Comparison of ENCODE assay signal across 8 mouse cellular contexts in genomic region chr1:63445149-63445609, GRCm38 (mm10). TPM values are rescaled to one million over a fixed set of nuclear protein-coding genes. Genes with fewer than 3 reads are reported as not detected.
A peak's percentile ranks its signal among the peaks of the same experiment; 100 is the strongest.
DNase-seq lines count a peak whose midpoint lies in the region; ATAC-seq and TF ChIP-seq lines count a peak whose summit lies in the region.

No protein-coding gene starts in this region.

- no peak for TF ChIP-seq CTCF in layer of hippocampus, adult 2 months (conservative IDR thresholded peaks at IDR 0.05)

- no peaks in the 10 kb centered on the region for H3K9me3 ChIP-seq in embryonic facial prominence, embryonic 15.5 days (replicated peaks)
- H3K9me3 ChIP-seq in midbrain, embryonic 16.5 days (replicated peaks; ENCODE audit: control insufficient read depth, low read length, poor library complexity, severe bottlenecking), result no peaks in the 10 kb centered on the region

- H3K27me3 ChIP-seq in embryonic facial prominence, embryonic 15.5 days, result peaks cover 17% of the 10 kb centered on the region
- no peaks in the 10 kb centered on the region for H3K27me3 ChIP-seq in midbrain, embryonic 16.5 days (ENCODE audit: control insufficient read depth, insufficient read depth, low read depth, low read length)

- ATAC-seq in embryonic facial prominence, embryonic 15.5 days (ENCODE audit: insufficient number of reproducible peaks, low FRiP score, low TSS enrichment, low read depth), result no peak
- ATAC-seq in midbrain, embryonic 16.5 days, result peak; percentile 44

- peaks cover 9% of the 10 kb centered on the region; the same call in 1 of the 2 replicates for H3K4me1 ChIP-seq in embryonic facial prominence, embryonic 15.5 days
- peaks cover 14% of the 10 kb centered on the region for H3K4me1 ChIP-seq in midbrain, embryonic 16.5 days (ENCODE audit: control insufficient read depth, insufficient read depth, low read length)

- peak; percentile 44 to 61 for DNase-seq in layer of hippocampus, adult 18-20 months (ENCODE audit: low spot score in 2 of 2)
- DNase-seq in layer of hippocampus, adult 9-10 months (ENCODE audit: low spot score), result no peak
- peak; percentile 18 to 48 for DNase-seq in layer of hippocampus, adult 2 months (ENCODE audit: low spot score in 2 of 2)
- no peak for DNase-seq in thymus, postnatal 36 days
- no peak for DNase-seq in urinary bladder, postnatal 4 days (ENCODE audit: low spot score in 2 of 2)
- DNase-seq in kidney, postnatal 25 days, result no peak

- H3K9ac ChIP-seq in embryonic facial prominence, embryonic 15.5 days, result no peak overlapping the region
- peak overlapping the region; percentile 92 for H3K9ac ChIP-seq in midbrain, embryonic 16.5 days (ENCODE audit: low read depth, low read length)

- no peak overlapping the region for H3K27ac ChIP-seq in embryonic facial prominence, embryonic 15.5 days (replicated peaks)
- H3K27ac ChIP-seq in layer of hippocampus, adult 2 months, result peak overlapping the region; percentile 93
- peak overlapping the region; percentile 82 for H3K27ac ChIP-seq in midbrain, embryonic 16.5 days (ENCODE audit: low read length)

- H3K4me2 ChIP-seq in embryonic facial prominence, embryonic 15.5 days (replicated peaks), result peak overlapping the region; percentile 99
- peak overlapping the region; percentile 89 for H3K4me2 ChIP-seq in midbrain, embryonic 16.5 days (ENCODE audit: low read length)

- 52% methylated on average over 10 of the region's 10 CpGs for WGBS in embryonic facial prominence, embryonic 15.5 days
- WGBS in midbrain, embryonic 16.5 days, result 44% methylated on average over 10 of the region's 10 CpGs

- H3K36me3 ChIP-seq in embryonic facial prominence, embryonic 15.5 days, result no peaks in the 10 kb centered on the region
- H3K36me3 ChIP-seq in midbrain, embryonic 16.5 days (ENCODE audit: control insufficient read depth, insufficient read depth, low read length), result no peaks in the 10 kb centered on the region

- H3K4me3 ChIP-seq in embryonic facial prominence, embryonic 15.5 days (replicated peaks), result peak overlapping the region; percentile 64
- H3K4me3 ChIP-seq in layer of hippocampus, adult 2 months, result peak overlapping the region; percentile 62
- peak overlapping the region; percentile 94 for H3K4me3 ChIP-seq in midbrain, embryonic 16.5 days (ENCODE audit: low read depth, low read length)

RNA-seq across cellular contexts. Expression of gene Adam23, which starts 0.5 kb away (rescaled TPM):
- 100 to 1,000 TPM; 118 to 133 TPM for total RNA-seq in layer of hippocampus, adult 18-20 months (2021)
- polyA plus RNA-seq in embryonic facial prominence, embryonic 15.5 days (2015; fragmentation: Nextera tagmentation; extraction: Ambion mirVana), result 3.5 and 4.5 TPM in 2 replicates
- total RNA-seq in layer of hippocampus, adult 2 months (2021), result 100 to 1,000 TPM; 129 to 131 TPM
- 13.7 and 14.7 TPM in 2 replicates for polyA plus RNA-seq in midbrain, embryonic 16.5 days (2015; fragmentation: Nextera tagmentation; extraction: Ambion mirVana)

Comparison
In these comparisons a context has a peak if more than half of its experiments do, and no peak if none do; other contexts are left out.
1. DNase-seq: peak in layer of hippocampus, adult 18-20 months (2 of 2) and layer of hippocampus, adult 2 months (2 of 2); none in layer of hippocampus, adult 9-10 months (single experiment), thymus, postnatal 36 days (0 of 2), urinary bladder, postnatal 4 days (0 of 2) and kidney, postnatal 25 days (0 of 2).
2. Peak in every context shown above with its lines, with median percentiles within 50 percentile points of each other: H3K4me3 ChIP-seq.